Mouse (Mus musculus): ENCODE data around the gene Card11. TPM values are rescaled to one million over a fixed set of nuclear protein-coding genes. Genes with fewer than 3 reads are reported as not detected.

Card11 gene
- polyA plus RNA-seq, 1 experiment from 2014 or later, result 0.74 TPM

DNA sequence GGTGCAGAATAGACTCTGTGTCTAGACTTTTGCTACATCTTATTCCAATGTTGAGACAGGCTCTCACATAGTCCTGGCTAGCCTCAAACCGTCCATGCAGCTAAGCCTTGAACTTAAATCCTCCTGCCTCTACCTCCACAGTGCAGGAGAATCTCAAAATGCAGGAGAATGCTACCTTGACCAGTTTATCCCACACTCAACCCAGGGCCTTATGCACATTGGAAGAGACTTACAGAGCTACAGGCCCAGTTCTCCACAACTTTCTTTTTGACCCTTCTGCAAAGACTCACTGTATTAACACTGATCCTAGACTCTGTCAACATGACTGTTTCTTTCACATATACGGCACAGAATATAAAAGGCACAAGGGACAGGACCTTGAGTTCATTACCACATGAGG is 172.0 kb downstream of the Card11 start:
- H3K4me2 ChIP-seq (ENCODE audit: low read depth, low read length), result peak overlapping the region; percentile 86
- H3K27me3 ChIP-seq (ENCODE audit: control insufficient read depth, insufficient read depth, low read depth, low read length), result no peaks in the 10 kb centered on the region
- 44% methylated on average over 2 of the region's 2 CpGs for WGBS
- peak overlapping the region; percentile 90 for H3K4me3 ChIP-seq (ENCODE audit: low read length)
- H3K36me3 ChIP-seq (ENCODE audit: control insufficient read depth, insufficient read depth, low read length), result peaks cover 2% of the 10 kb centered on the region; the same call in 1 of the 2 replicates
- no peaks in the 10 kb centered on the region for H3K9me3 ChIP-seq (ENCODE audit: control insufficient read depth, low read length)
- H3K4me1 ChIP-seq (replicated peaks; ENCODE audit: control insufficient read depth, insufficient read depth, low read length), result peaks cover 33% of the 10 kb centered on the region
- no peak for ATAC-seq (ENCODE audit: low read depth)
- H3K9ac ChIP-seq (ENCODE audit: low read length), result peak overlapping the region; percentile 24; the same call in 1 of the 2 replicates
- peak overlapping the region; percentile 57 for H3K27ac ChIP-seq (ENCODE audit: low read length)

DNA sequence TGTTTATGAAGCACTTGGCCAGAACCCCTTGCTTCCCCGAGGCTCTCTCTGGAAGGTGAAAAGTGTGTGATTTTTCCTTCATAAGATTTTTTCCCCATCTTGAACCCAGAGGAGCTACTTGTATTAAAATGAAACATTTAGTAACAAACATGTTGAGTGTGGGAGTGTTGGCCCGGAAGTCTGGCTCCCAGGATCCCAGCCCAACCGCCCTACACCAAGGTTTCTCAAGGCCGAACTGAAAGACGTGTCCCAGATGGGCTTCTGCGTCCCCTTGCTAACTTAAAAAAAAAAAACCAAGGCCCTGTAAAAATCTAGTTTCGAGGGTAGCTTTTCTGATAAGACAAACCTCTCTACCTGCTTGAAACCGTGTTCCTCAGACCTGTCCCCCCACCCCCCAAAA is 172.5 kb downstream of the Card11 start:
- peak overlapping the region; percentile 57 for H3K27ac ChIP-seq (ENCODE audit: low read length)
- H3K9ac ChIP-seq (ENCODE audit: low read length), result peak overlapping the region; percentile 45; the same call in 1 of the 2 replicates
- no peaks in the 10 kb centered on the region for H3K27me3 ChIP-seq (ENCODE audit: control insufficient read depth, insufficient read depth, low read depth, low read length)
- no peak for ATAC-seq (ENCODE audit: low read depth)
- peak overlapping the region; percentile 86 for H3K4me2 ChIP-seq (ENCODE audit: low read depth, low read length)
- H3K4me3 ChIP-seq (ENCODE audit: low read length), result peak overlapping the region; percentile 90
- H3K9me3 ChIP-seq (ENCODE audit: control insufficient read depth, low read length), result no peaks in the 10 kb centered on the region
- peaks cover 33% of the 10 kb centered on the region for H3K4me1 ChIP-seq (replicated peaks; ENCODE audit: control insufficient read depth, insufficient read depth, low read length)
- WGBS, result 25% methylated on average over 8 of the region's 8 CpGs
- peaks cover 2% of the 10 kb centered on the region; the same call in 1 of the 2 replicates for H3K36me3 ChIP-seq (ENCODE audit: control insufficient read depth, insufficient read depth, low read length)

DNA sequence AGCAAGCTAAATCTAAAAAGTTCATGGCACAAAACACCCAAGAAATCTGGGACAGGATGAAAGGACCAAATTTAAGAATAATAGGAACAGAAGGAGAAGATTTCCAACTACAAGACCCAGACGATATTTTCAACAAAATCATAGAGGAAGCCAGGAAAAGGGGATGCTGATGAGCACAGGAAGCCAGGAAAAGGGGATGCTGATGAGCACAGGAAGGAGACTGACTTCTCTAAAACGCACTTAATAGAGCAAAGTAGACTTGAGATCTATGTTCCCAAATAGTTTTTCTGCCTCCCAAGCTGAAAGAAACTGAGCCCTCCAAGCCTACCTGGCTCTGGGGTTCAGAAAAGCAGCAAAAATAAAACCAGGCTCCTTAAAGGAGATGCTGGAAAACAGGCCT is 173.0 kb downstream of the Card11 start:
- ATAC-seq (ENCODE audit: low read depth), result no peak
- Histone ChIP-seq H3K27ac (ENCODE audit: low read length) (peak overlapping the region; percentile 57), H3K36me3 (ENCODE audit: control insufficient read depth, insufficient read depth, low read length) (peaks cover 2% of the 10 kb centered on the region; the same call in 1 of the 2 replicates), H3K4me3 (ENCODE audit: low read length) (peak overlapping the region; percentile 90; the same call in 1 of the 2 replicates), H3K27me3 (ENCODE audit: control insufficient read depth, insufficient read depth, low read depth, low read length) (no peaks in the 10 kb centered on the region), H3K4me2 (ENCODE audit: low read depth, low read length) (peak overlapping the region; percentile 86), H3K9me3 (ENCODE audit: control insufficient read depth, low read length) (no peaks in the 10 kb centered on the region), H3K4me1 (replicated peaks; ENCODE audit: control insufficient read depth, insufficient read depth, low read length) (peaks cover 35% of the 10 kb centered on the region), H3K9ac (ENCODE audit: low read length) (peak overlapping the region; percentile 45; the same call in 1 of the 2 replicates)
- 36% methylated on average over 2 of the region's 2 CpGs for WGBS

DNA sequence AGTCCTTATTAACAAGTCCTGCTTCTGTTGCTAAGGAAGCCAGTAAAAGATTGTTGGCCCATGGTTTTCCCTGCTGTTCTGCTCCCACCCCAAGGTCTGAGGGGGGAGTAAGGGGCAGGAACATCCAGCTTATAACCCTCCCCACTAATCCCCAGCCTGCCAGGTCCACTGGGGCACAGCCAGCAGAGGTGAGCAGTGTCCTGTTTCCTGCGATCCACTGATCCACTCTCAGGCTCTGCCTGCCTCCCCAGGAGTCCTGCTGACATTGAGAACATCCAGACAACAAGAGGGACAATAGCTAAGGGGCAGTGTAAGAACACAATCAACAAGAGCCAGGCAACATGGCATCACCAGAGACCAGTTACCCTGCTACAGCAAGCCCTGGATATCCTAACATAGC is 173.6 kb downstream of the Card11 start:
- H3K4me2 ChIP-seq (ENCODE audit: low read depth, low read length), result no peak overlapping the region

DNA sequence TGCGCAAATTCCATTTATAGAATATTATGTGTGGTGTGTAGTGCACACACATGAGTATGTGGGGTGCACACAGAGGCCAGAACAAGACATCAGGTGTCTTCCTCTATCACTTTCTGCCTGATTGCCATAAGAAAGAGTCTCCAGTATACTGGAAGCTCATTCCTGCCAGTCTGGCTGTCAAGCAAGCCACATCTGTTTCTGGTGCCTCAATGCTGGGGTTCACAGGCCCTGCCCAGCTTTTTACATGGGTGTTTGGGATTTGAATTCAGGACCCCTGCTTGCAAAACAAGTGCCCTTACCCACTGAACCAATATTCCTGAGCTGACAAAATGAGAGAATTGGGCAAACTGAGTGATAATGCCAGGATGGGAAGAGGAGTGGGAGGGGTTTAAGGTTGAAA is 174.3 kb downstream of the Card11 start:
- Histone ChIP-seq H3K4me3 (ENCODE audit: low read length) (no peak overlapping the region), H3K27ac (ENCODE audit: low read length) (no peak overlapping the region), H3K9me3 (ENCODE audit: control insufficient read depth, low read length) (no peaks in the 10 kb centered on the region), H3K9ac (ENCODE audit: low read length) (no peak overlapping the region), H3K36me3 (ENCODE audit: control insufficient read depth, insufficient read depth, low read length) (peaks cover 2% of the 10 kb centered on the region; the same call in 1 of the 2 replicates), H3K4me1 (replicated peaks; ENCODE audit: control insufficient read depth, insufficient read depth, low read length) (peaks cover 45% of the 10 kb centered on the region), H3K4me2 (ENCODE audit: low read depth, low read length) (no peak overlapping the region), H3K27me3 (ENCODE audit: control insufficient read depth, insufficient read depth, low read depth, low read length) (no peaks in the 10 kb centered on the region)
- ATAC-seq (ENCODE audit: low read depth), result no peak
- WGBS, result 91% methylated on average over 1 of the region's 1 CpGs

More for the DNA sequence above, 173.6 kb downstream of the Card11 start:
- Histone ChIP-seq H3K36me3 (ENCODE audit: control insufficient read depth, insufficient read depth, low read length) (peaks cover 2% of the 10 kb centered on the region; the same call in 1 of the 2 replicates), H3K27ac (ENCODE audit: low read length) (no peak overlapping the region), H3K9me3 (ENCODE audit: control insufficient read depth, low read length) (no peaks in the 10 kb centered on the region), H3K9ac (ENCODE audit: low read length) (0 out of 2 replicates have a peak overlapping the region, but pooled peaks have one; percentile 16), H3K4me3 (ENCODE audit: low read length) (no peak overlapping the region), H3K27me3 (ENCODE audit: control insufficient read depth, insufficient read depth, low read depth, low read length) (no peaks in the 10 kb centered on the region), H3K4me1 (replicated peaks; ENCODE audit: control insufficient read depth, insufficient read depth, low read length) (peaks cover 40% of the 10 kb centered on the region)
- 43% methylated on average over 1 of the region's 1 CpGs for WGBS
- ATAC-seq (ENCODE audit: low read depth), result no peak

DNA sequence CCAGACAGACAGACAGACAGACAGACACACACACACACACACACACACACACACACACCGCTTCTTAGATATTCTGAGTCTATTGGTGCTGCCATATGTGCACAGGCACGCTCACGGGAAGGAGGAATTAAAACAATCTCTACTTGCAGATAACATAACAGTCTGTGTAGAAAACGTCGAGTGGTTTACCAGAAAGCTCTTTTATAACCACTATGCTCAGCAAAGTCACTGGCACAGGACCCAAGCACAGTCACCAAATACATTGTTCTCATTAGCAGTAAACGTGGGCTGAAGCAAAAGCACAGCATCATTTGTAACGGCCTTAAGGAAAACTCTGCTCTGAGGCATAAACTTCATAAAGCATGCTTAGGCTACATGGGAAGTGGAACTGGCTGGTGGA is 176.3 kb downstream of the Card11 start:
- Histone ChIP-seq H3K36me3 (ENCODE audit: control insufficient read depth, insufficient read depth, low read length) (peaks cover 2% of the 10 kb centered on the region; the same call in 1 of the 2 replicates), H3K4me3 (ENCODE audit: low read length) (no peak overlapping the region), H3K27ac (ENCODE audit: low read length) (no peak overlapping the region), H3K9me3 (ENCODE audit: control insufficient read depth, low read length) (no peaks in the 10 kb centered on the region), H3K27me3 (ENCODE audit: control insufficient read depth, insufficient read depth, low read depth, low read length) (no peaks in the 10 kb centered on the region), H3K4me1 (replicated peaks; ENCODE audit: control insufficient read depth, insufficient read depth, low read length) (peaks cover 52% of the 10 kb centered on the region), H3K4me2 (ENCODE audit: low read depth, low read length) (no peak overlapping the region), H3K9ac (ENCODE audit: low read length) (no peak overlapping the region)
- ATAC-seq (ENCODE audit: low read depth), result no peak
- WGBS, result 69% methylated on average over 7 of the region's 7 CpGs

DNA sequence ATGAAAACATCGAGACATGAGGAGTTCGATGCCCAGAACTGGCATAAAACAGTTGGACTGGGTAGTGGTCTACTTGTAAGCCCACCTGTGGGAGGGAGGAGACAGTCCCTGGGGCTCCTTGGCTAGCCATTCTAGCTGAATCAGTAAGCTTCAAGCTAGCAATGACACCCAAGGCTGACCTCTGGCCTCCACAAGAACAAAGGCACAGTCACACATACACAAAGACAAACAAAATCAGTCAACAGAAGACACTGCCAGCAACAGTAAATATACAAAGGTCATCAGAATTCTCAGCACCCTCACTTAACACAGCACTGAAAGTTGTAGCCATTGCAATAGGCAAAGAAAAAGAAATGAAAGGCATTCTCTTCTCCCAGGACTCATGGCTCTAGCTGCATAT is 177.0 kb downstream of the Card11 start:
- H3K4me2 ChIP-seq (ENCODE audit: low read depth, low read length), result no peak overlapping the region

More for the DNA sequence above, 177.0 kb downstream of the Card11 start:
- Histone ChIP-seq H3K4me3 (ENCODE audit: low read length) (no peak overlapping the region), H3K27ac (ENCODE audit: low read length) (no peak overlapping the region), H3K36me3 (ENCODE audit: control insufficient read depth, insufficient read depth, low read length) (peaks cover 2% of the 10 kb centered on the region; the same call in 1 of the 2 replicates), H3K27me3 (ENCODE audit: control insufficient read depth, insufficient read depth, low read depth, low read length) (no peaks in the 10 kb centered on the region), H3K9me3 (ENCODE audit: control insufficient read depth, low read length) (no peaks in the 10 kb centered on the region), H3K4me1 (replicated peaks; ENCODE audit: control insufficient read depth, insufficient read depth, low read length) (peaks cover 50% of the 10 kb centered on the region), H3K9ac (ENCODE audit: low read length) (no peak overlapping the region)
- no peak for ATAC-seq (ENCODE audit: low read depth)
- 98% methylated on average over 2 of the region's 2 CpGs for WGBS

Small RNAs within 50 kb of the gene (microRNA-seq; reads per million reads assigned to microRNA genes)
- gene Gm44385, result not detected

Other genes with a start within 250 kb of the Card11 start
- gene Gna12, start 170.2 kb downstream of the Card11 start, polyA plus RNA-seq (2015; fragmentation: Nextera tagmentation; extraction: Ambion mirVana), result 8.4 and 8.5 TPM in 2 replicates
- gene Sdk1, start 240.9 kb upstream of the Card11 start, polyA plus RNA-seq (2015; fragmentation: Nextera tagmentation; extraction: Ambion mirVana), result 0.59 and 0.77 TPM in 2 replicates

Measured in lung, embryonic 16.5 days (tissue).